In the genomic region with DNA sequence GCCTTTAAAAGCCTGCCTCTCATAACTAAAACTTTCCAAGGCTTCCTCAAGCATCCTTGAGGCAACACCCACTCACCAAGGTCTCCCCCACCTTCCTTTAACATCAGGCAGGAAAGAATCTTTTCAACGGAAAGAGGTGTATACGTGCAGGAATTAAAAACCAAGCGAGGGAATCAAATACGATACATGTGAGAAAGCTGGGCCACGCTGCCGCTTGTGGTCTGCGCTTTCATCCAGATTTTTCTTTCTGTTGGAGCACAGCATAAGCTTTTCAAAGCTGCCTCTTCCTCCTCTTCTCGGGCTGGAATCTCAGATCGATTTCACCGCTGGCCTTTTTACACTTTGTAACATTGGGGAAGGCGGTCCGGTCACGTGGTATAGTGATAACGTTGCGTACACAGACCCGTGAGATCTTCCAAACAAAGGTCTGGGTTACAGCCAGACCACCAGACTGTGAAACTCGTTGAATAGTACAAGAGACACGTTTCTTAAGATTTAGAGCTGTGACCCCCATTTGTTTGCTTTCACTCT, we compare ENCODE assay signal across 8 mouse cellular contexts.
DNase-seq lines count a peak whose midpoint lies in the region; ATAC-seq lines count a peak whose summit lies in the region.

No protein-coding gene starts in this region.

- H3K4me3 ChIP-seq in heart, embryonic 15.5 days = peak overlapping the region; percentile 48
- peak overlapping the region; percentile 19 for H3K4me3 ChIP-seq in limb, embryonic 11.5 days (ENCODE audit: low read depth, low read length)
- H3K4me3 ChIP-seq in midbrain, embryonic 14.5 days (replicated peaks; ENCODE audit: low read depth, low read length) = peak overlapping the region; percentile 15; the same call in 1 of the 2 replicates

- no peaks in the 10 kb centered on the region for H3K27me3 ChIP-seq in heart, embryonic 15.5 days
- H3K27me3 ChIP-seq in limb, embryonic 11.5 days (ENCODE audit: control insufficient read depth, insufficient read depth, low read length) = no peaks in the 10 kb centered on the region
- H3K27me3 ChIP-seq in midbrain, embryonic 14.5 days (ENCODE audit: control insufficient read depth, insufficient read depth, low read length) = no peaks in the 10 kb centered on the region

- no peaks in the 10 kb centered on the region for H3K9me3 ChIP-seq in heart, embryonic 15.5 days (replicated peaks)
- no peaks in the 10 kb centered on the region for H3K9me3 ChIP-seq in limb, embryonic 11.5 days (ENCODE audit: control insufficient read depth, low read length)
- no peaks in the 10 kb centered on the region for H3K9me3 ChIP-seq in midbrain, embryonic 14.5 days (ENCODE audit: control insufficient read depth, low read length)

- WGBS in heart, embryonic 15.5 days = 13% methylated on average over 18 of the region's 18 CpGs
- 39% methylated on average over 18 of the region's 18 CpGs for WGBS in limb, embryonic 11.5 days
- WGBS in midbrain, embryonic 14.5 days = 40% methylated on average over 18 of the region's 18 CpGs

- no peak for ATAC-seq in heart, embryonic 15.5 days (replicated peaks; ENCODE audit: insufficient number of reproducible peaks, insufficient read depth, low FRiP score, low read depth)
- ATAC-seq in limb, embryonic 11.5 days (ENCODE audit: insufficient number of reproducible peaks, low FRiP score, low TSS enrichment, low read depth) = no peak
- no peak for ATAC-seq in midbrain, embryonic 14.5 days (ENCODE audit: low FRiP score, low TSS enrichment)

- H3K27ac ChIP-seq in heart, embryonic 15.5 days = no peak overlapping the region
- no peak overlapping the region for H3K27ac ChIP-seq in limb, embryonic 11.5 days (replicated peaks; ENCODE audit: low read depth, low read length)
- no peak overlapping the region for H3K27ac ChIP-seq in midbrain, embryonic 14.5 days (replicated peaks; ENCODE audit: low read depth, low read length)

- H3K4me1 ChIP-seq in heart, embryonic 15.5 days (replicated peaks) = peaks cover 5% of the 10 kb centered on the region; the same call in 1 of the 2 replicates
- H3K4me1 ChIP-seq in limb, embryonic 11.5 days (ENCODE audit: control insufficient read depth, insufficient read depth, low read length) = no peaks in the 10 kb centered on the region
- H3K4me1 ChIP-seq in midbrain, embryonic 14.5 days (ENCODE audit: control insufficient read depth, insufficient read depth, low read length) = no peaks in the 10 kb centered on the region

- H3K4me2 ChIP-seq in heart, embryonic 15.5 days = peak overlapping the region; percentile 70
- peak overlapping the region; percentile 37 for H3K4me2 ChIP-seq in limb, embryonic 11.5 days (ENCODE audit: low read depth, severe bottlenecking)
- H3K4me2 ChIP-seq in midbrain, embryonic 14.5 days (ENCODE audit: low read length) = peak overlapping the region; percentile 47

- H3K9ac ChIP-seq in heart, embryonic 15.5 days = peak overlapping the region; percentile 41; the same call in 1 of the 2 replicates
- peak overlapping the region; percentile 31; the same call in 1 of the 2 replicates for H3K9ac ChIP-seq in limb, embryonic 11.5 days (ENCODE audit: low read length)
- H3K9ac ChIP-seq in midbrain, embryonic 14.5 days (replicated peaks; ENCODE audit: low read length) = no peak overlapping the region

- DNase-seq in adrenal gland, postnatal 10 days = peak; percentile 14
- DNase-seq in adrenal gland, adult 8-10 months = no peak
- peak; percentile 22 to 32 for DNase-seq in adrenal gland, postnatal 36 days
- peak; percentile 55 for DNase-seq in limb, embryonic 11.5 days (ENCODE audit: low spot score)
- peak; percentile 30 for DNase-seq in midbrain, embryonic 14.5 days
- no peak for DNase-seq in cerebellum, adult 9-10 months
- no peak for DNase-seq in layer of hippocampus, adult 9-10 months (ENCODE audit: low spot score)

- H3K36me3 ChIP-seq in heart, embryonic 15.5 days = no peaks in the 10 kb centered on the region
- no peaks in the 10 kb centered on the region for H3K36me3 ChIP-seq in limb, embryonic 11.5 days (ENCODE audit: control insufficient read depth, insufficient read depth, low read length)
- no peaks in the 10 kb centered on the region for H3K36me3 ChIP-seq in midbrain, embryonic 14.5 days (ENCODE audit: control insufficient read depth, insufficient read depth, low read length)

Comparison
In these comparisons a context has a peak if more than half of its experiments do, and no peak if none do; other contexts are left out.
1. DNase-seq: peak in adrenal gland, postnatal 10 days (single experiment), adrenal gland, postnatal 36 days (2 of 2), limb, embryonic 11.5 days (single experiment) and midbrain, embryonic 14.5 days (single experiment); none in adrenal gland, adult 8-10 months (single experiment), cerebellum, adult 9-10 months (single experiment) and layer of hippocampus, adult 9-10 months (single experiment).
2. Peak in every context shown above with its lines, with median percentiles within 50 percentile points of each other: H3K4me2 ChIP-seq and H3K4me3 ChIP-seq.